Mouse (Mus musculus): Measurements from ENCODE around the gene Nphs1.

Gene Nphs1

GRCm38 (mm10) chr7:30457629-30458330, at the start of gene Nphs1, which contains the start of gene Kirrel2:
TSS of gene Nphs1 (plus strand) at chr7:30458315.
TSS of gene Kirrel2 (minus strand) at chr7:30457690.
- no peak for DNase-seq (ENCODE audit: low spot score in 2 of 2)

GRCm38 (mm10) chr7:30408639-30409038, 49.5 kb upstream of the Nphs1 start:
- DNase-seq (ENCODE audit: low spot score in 2 of 2) = no peak

- DNase-seq (ENCODE audit: low spot score in 2 of 2) = no peak
Observed at GRCm38 (mm10) chr7:30409789-30410188, 48.3 kb upstream of the Nphs1 start.

- DNase-seq (ENCODE audit: low spot score in 2 of 2) = no peak
Observed at GRCm38 (mm10) chr7:30411023-30411422, 47.1 kb upstream of the Nphs1 start.

- peak in 1 of 2 experiments; percentile 48 for DNase-seq (ENCODE audit: low spot score in 2 of 2)
Observed at GRCm38 (mm10) chr7:30412735-30413147, 45.4 kb upstream of the Nphs1 start.

GRCm38 (mm10) chr7:30413596-30413995, 44.5 kb upstream of the Nphs1 start, which contains the start of gene Tyrobp:
TSS of gene Tyrobp (plus strand) at chr7:30413760.
- DNase-seq (ENCODE audit: low spot score in 2 of 2) = peak in 1 of 2 experiments; percentile 52

GRCm38 (mm10) chr7:30417856-30418255, 40.3 kb upstream of the Nphs1 start:
- DNase-seq (ENCODE audit: low spot score in 2 of 2) = peak in 1 of 2 experiments; percentile 46

GRCm38 (mm10) chr7:30419561-30420499, 38.3 kb upstream of the Nphs1 start, which contains the start of gene Hcst:
TSS of gene Hcst (minus strand) at chr7:30419854.
- peak; percentile 42 to 55 for DNase-seq (ENCODE audit: low spot score in 2 of 2)

- DNase-seq (ENCODE audit: low spot score in 2 of 2) = no peak
Observed at GRCm38 (mm10) chr7:30420673-30421072, 37.4 kb upstream of the Nphs1 start.

- peak; percentile 71 to 88 for DNase-seq (ENCODE audit: low spot score in 2 of 2)
Observed at GRCm38 (mm10) chr7:30421175-30421889, 36.8 kb upstream of the Nphs1 start, which contains the start of gene Nfkbid. TSS of gene Nfkbid (plus strand) at chr7:30421732.

- DNase-seq (ENCODE audit: low spot score in 2 of 2) = peak; percentile 70 to 92
Observed at GRCm38 (mm10) chr7:30421890-30422435, 36.2 kb upstream of the Nphs1 start.

- DNase-seq (ENCODE audit: low spot score in 2 of 2) = no peak
Observed at GRCm38 (mm10) chr7:30422560-30422959, 35.6 kb upstream of the Nphs1 start.

GRCm38 (mm10) chr7:30423071-30423641, 35.0 kb upstream of the Nphs1 start:
- no peak for DNase-seq (ENCODE audit: low spot score in 2 of 2)

GRCm38 (mm10) chr7:30429327-30429726, 28.8 kb upstream of the Nphs1 start:
- DNase-seq (ENCODE audit: low spot score in 2 of 2) = no peak

GRCm38 (mm10) chr7:30430191-30430590, 27.9 kb upstream of the Nphs1 start:
- DNase-seq (ENCODE audit: low spot score in 2 of 2) = no peak

GRCm38 (mm10) chr7:30431793-30432192, 26.3 kb upstream of the Nphs1 start:
- peak in 1 of 2 experiments; percentile 73 for DNase-seq (ENCODE audit: low spot score in 2 of 2)

- DNase-seq (ENCODE audit: low spot score in 2 of 2) = peak in 1 of 2 experiments; percentile 66
Observed at GRCm38 (mm10) chr7:30434238-30434637, 23.9 kb upstream of the Nphs1 start.

GRCm38 (mm10) chr7:30434701-30435100, 23.4 kb upstream of the Nphs1 start:
- DNase-seq (ENCODE audit: low spot score in 2 of 2) = no peak

GRCm38 (mm10) chr7:30435156-30435555, 23.0 kb upstream of the Nphs1 start:
- no peak for DNase-seq (ENCODE audit: low spot score in 2 of 2)

- DNase-seq (ENCODE audit: low spot score in 2 of 2) = no peak
Observed at GRCm38 (mm10) chr7:30436879-30437278, 21.2 kb upstream of the Nphs1 start.

GRCm38 (mm10) chr7:30439734-30440133, 18.4 kb upstream of the Nphs1 start:
- no peak for DNase-seq (ENCODE audit: low spot score in 2 of 2)

Data from spleen, postnatal 10 days (tissue).